1 mouse cellular context compared by ENCODE assay signal in the genomic region with DNA sequence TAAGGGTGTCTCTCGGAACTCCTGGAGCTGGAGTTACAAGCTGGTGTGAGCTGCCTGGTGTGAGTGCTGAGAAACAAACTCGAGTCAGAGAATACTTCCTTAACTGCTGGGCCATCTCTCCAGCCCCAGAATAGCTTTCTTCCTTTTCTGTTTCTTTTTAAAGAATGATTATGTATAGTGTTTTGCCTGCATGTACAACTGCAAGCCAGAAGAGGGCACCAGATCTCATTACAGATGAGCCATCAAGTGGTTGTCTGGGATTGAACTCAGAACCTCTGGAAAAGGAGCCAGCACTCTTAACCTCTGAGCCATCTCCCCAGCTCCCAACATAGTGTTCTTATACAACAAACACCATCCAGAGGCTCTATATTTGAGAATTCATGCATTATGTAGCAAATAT.
A peak's percentile ranks its signal among the peaks of the same experiment; 100 is the strongest.
TF ChIP-seq lines count a peak whose summit lies in the region.

No protein-coding gene starts in this region.

TF ChIP-seq in MEL, 35 proteins besides CTCF, POLR2A, EP300 and RAD21 (continued from another document):
- TF ChIP-seq SMC3 (IDR thresholded peaks at IDR 0.05; ENCODE audit: low read depth, low read length) (peak; percentile 45), JUND (IDR thresholded peaks at IDR 0.05; ENCODE audit: low read depth, low read length) (no peak)
